Mouse (Mus musculus): ENCODE data around the gene Olfr1178. TPM values are rescaled to one million over a fixed set of nuclear protein-coding genes. Genes with fewer than 3 reads are reported as not detected.

Gene Olfr1178
- polyA plus RNA-seq (2014; fragmentation: Illumina TruSeq; extraction: RNeasy Lipid Tissue Mini Kit (QIAGEN cat#74804); ENCODE audit: low read depth, low replicate concordance) = not detected

GRCm38 (mm10) chr2:88386762-88387161 lies at the start of gene Olfr1178:
Olfr1178 (plus strand) TSS chr2:88387062.

DNA sequence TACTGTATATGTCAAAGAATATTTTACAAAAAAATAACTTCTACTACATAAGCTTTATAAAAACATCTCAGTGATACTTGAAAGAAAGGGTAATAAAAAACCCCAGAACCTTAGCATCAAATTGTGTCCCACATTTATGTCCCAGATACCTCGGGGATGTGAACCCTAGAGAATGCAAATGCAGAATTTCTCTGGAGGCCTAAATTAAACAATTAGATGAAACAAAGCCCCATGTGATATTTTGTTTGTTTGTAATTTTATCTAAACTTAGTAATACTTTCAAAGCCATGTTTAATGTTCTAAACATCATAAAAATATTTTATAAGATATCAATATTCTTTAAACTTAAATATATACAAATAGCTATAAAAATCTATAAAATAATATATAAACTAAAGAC lies 40.5 kb upstream of the Olfr1178 start, which contains the start of gene Olfr1177-ps:
Gene Olfr1177-ps (minus strand): TSS at position 101 of the 400 bp plus-strand sequence.

DNA sequence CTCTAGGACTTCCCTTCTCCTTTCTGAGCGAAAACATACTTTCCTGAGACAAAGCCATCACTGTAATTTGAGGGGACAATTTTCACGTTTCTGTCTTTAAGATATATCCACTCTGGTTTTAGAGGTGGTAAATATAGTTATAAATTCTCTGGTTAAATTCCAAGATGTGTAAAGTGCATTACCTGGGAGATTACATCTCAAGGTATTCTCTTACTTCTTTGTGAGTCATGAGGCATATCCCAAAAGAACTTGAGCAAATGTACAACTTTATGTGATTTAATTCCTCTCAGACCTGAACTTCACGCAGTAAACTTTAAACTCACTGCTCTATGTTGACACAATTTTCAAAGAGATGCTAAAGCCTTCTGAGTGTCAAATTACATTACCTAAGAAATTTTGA lies 19.5 kb downstream of the Olfr1178 start, which contains the start of gene Olfr1179:
Gene Olfr1179 (minus strand): TSS at position 101 of the 400 bp plus-strand sequence.

DNA sequence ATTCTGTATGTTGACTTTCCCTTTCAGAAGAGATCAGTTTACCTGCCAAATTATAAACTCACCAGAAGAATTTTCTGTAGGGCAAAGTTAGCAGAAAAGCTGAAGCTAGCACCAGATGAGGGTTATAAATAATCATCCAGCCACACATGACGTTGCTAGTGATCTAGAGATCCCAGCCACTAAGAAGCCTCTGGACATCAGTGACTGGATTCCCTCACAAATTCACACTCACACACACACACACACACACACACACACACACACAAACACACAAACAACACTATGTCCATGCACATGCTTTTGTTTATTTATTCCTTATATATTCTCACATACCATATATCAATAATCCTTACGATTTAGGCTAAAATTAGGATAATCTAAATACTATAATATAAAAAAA lies 32.2 kb downstream of the Olfr1178 start, which contains the start of gene Olfr1180:
Gene Olfr1180 (minus strand): TSS at position 101 of the 400 bp plus-strand sequence.

DNA sequence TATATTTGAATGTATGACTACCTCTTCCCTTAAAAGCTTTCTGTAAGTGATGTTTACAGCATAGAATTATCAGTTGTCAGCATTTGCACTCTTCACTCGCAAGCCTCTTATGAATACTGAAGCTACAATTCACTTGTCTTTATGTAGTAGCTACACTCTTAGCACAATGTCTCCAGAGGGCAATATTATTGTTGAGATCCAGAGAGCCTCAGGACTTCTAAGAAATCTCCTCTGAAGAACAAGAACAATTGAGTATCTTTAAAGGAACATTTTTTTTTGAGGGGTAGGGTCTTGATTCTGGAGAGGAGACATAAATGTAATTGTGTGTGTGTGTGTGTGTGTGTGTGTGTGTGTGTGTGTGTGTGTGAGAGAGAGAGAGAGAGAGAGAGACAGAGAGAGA lies 39.2 kb downstream of the Olfr1178 start, which contains the start of gene Olfr1181:
Gene Olfr1181 (minus strand): TSS at position 101 of the 400 bp plus-strand sequence.

GRCm38 (mm10) chr2:88449031-88449430 lies 62.2 kb downstream of the Olfr1178 start, which contains the start of gene Gm13757:
Gm13757 (minus strand) TSS chr2:88449131.

Other genes starting within 250 kb of the Olfr1178 start
- gene Olfr1167, start 231.9 kb upstream of the Olfr1178 start, polyA plus RNA-seq (2014; fragmentation: Illumina TruSeq; extraction: RNeasy Lipid Tissue Mini Kit (QIAGEN cat#74804); ENCODE audit: low read depth, low replicate concordance) = not detected
- gene Olfr1168, start 205.2 kb upstream of the Olfr1178 start, polyA plus RNA-seq (2014; fragmentation: Illumina TruSeq; extraction: RNeasy Lipid Tissue Mini Kit (QIAGEN cat#74804); ENCODE audit: low read depth, low replicate concordance) = not detected
- gene Olfr1170, start 158.7 kb upstream of the Olfr1178 start, polyA plus RNA-seq (2014; fragmentation: Illumina TruSeq; extraction: RNeasy Lipid Tissue Mini Kit (QIAGEN cat#74804); ENCODE audit: low read depth, low replicate concordance) = not detected
- gene Olfr1173, start 107.2 kb upstream of the Olfr1178 start, polyA plus RNA-seq (2014; fragmentation: Illumina TruSeq; extraction: RNeasy Lipid Tissue Mini Kit (QIAGEN cat#74804); ENCODE audit: low read depth, low replicate concordance) = not detected
- not detected for gene Olfr1174-ps, start 71.9 kb upstream of the Olfr1178 start, polyA plus RNA-seq (2014; fragmentation: Illumina TruSeq; extraction: RNeasy Lipid Tissue Mini Kit (QIAGEN cat#74804); ENCODE audit: low read depth, low replicate concordance)
- not detected for gene Olfr1175-ps, start 59.8 kb upstream of the Olfr1178 start, polyA plus RNA-seq (2014; fragmentation: Illumina TruSeq; extraction: RNeasy Lipid Tissue Mini Kit (QIAGEN cat#74804); ENCODE audit: low read depth, low replicate concordance)
- not detected for gene Olfr1176, start 50.3 kb upstream of the Olfr1178 start, polyA plus RNA-seq (2014; fragmentation: Illumina TruSeq; extraction: RNeasy Lipid Tissue Mini Kit (QIAGEN cat#74804); ENCODE audit: low read depth, low replicate concordance)
- gene Olfr1177-ps, start 40.6 kb upstream of the Olfr1178 start, polyA plus RNA-seq (2014; fragmentation: Illumina TruSeq; extraction: RNeasy Lipid Tissue Mini Kit (QIAGEN cat#74804); ENCODE audit: low read depth, low replicate concordance) = not detected
- gene Olfr1179, start 19.4 kb downstream of the Olfr1178 start, polyA plus RNA-seq (2014; fragmentation: Illumina TruSeq; extraction: RNeasy Lipid Tissue Mini Kit (QIAGEN cat#74804); ENCODE audit: low read depth, low replicate concordance) = not detected
- not detected for gene Olfr1180, start 32.1 kb downstream of the Olfr1178 start, polyA plus RNA-seq (2014; fragmentation: Illumina TruSeq; extraction: RNeasy Lipid Tissue Mini Kit (QIAGEN cat#74804); ENCODE audit: low read depth, low replicate concordance)
- gene Olfr1181, start 39.1 kb downstream of the Olfr1178 start, polyA plus RNA-seq (2014; fragmentation: Illumina TruSeq; extraction: RNeasy Lipid Tissue Mini Kit (QIAGEN cat#74804); ENCODE audit: low read depth, low replicate concordance) = not detected
- gene Gm13757, start 62.1 kb downstream of the Olfr1178 start, polyA plus RNA-seq (2014; fragmentation: Illumina TruSeq; extraction: RNeasy Lipid Tissue Mini Kit (QIAGEN cat#74804); ENCODE audit: low read depth, low replicate concordance) = not detected
- gene Olfr1183, start 67.8 kb downstream of the Olfr1178 start, polyA plus RNA-seq (2014; fragmentation: Illumina TruSeq; extraction: RNeasy Lipid Tissue Mini Kit (QIAGEN cat#74804); ENCODE audit: low read depth, low replicate concordance) = not detected
- not detected for gene Olfr1184, start 96.5 kb downstream of the Olfr1178 start, polyA plus RNA-seq (2014; fragmentation: Illumina TruSeq; extraction: RNeasy Lipid Tissue Mini Kit (QIAGEN cat#74804); ENCODE audit: low read depth, low replicate concordance)
- gene Olfr1185-ps1, start 106.3 kb downstream of the Olfr1178 start, polyA plus RNA-seq (2014; fragmentation: Illumina TruSeq; extraction: RNeasy Lipid Tissue Mini Kit (QIAGEN cat#74804); ENCODE audit: low read depth, low replicate concordance) = not detected
- not detected for gene Olfr1186, start 131.5 kb downstream of the Olfr1178 start, polyA plus RNA-seq (2014; fragmentation: Illumina TruSeq; extraction: RNeasy Lipid Tissue Mini Kit (QIAGEN cat#74804); ENCODE audit: low read depth, low replicate concordance)
- gene Olfr1188, start 169.9 kb downstream of the Olfr1178 start, polyA plus RNA-seq (2014; fragmentation: Illumina TruSeq; extraction: RNeasy Lipid Tissue Mini Kit (QIAGEN cat#74804); ENCODE audit: low read depth, low replicate concordance) = not detected
- not detected for gene Olfr1189, start 199.4 kb downstream of the Olfr1178 start, polyA plus RNA-seq (2014; fragmentation: Illumina TruSeq; extraction: RNeasy Lipid Tissue Mini Kit (QIAGEN cat#74804); ENCODE audit: low read depth, low replicate concordance)